Mouse (Mus musculus) limb, embryonic 14.5 days (tissue): ENCODE measurements around the gene Metrn. TPM values are rescaled to one million over a fixed set of nuclear protein-coding genes. Genes with fewer than 3 reads are reported as not detected.

ENCODE experiments used
- ATAC-seq: fragments of 200-750 bp; cut with Nextera tagmentation; 2 replicates; pipeline ENCODE4 v1.8.0; 2017; ENCODE audit warnings: low read depth, moderate number of reproducible peaks, moderate TSS enrichment; ENCODE audit not compliant: low FRiP score
- DNase-seq: peaks from one replicate; pipeline ENCODE4 v3.0.0-alpha.2; 2015; ENCODE audit warnings: low spot score
- H3K27ac ChIP-seq: fragments of 300-500 bp; sonication (generic); replicated peaks from 2 replicates; pipeline ENCODE4 v1.5.1; 2014; ENCODE audit warnings: low read depth, mild to moderate bottlenecking, low read length, moderate library complexity, mixed read lengths
- H3K27me3 ChIP-seq: fragments of 300-500 bp; sonication (generic); 2 replicates; pipeline ENCODE4 v1.6.1; 2014; ENCODE audit warnings: low read length, mixed read lengths; ENCODE audit not compliant: control insufficient read depth, insufficient read depth
- H3K36me3 ChIP-seq: fragments of 300-500 bp; sonication (generic); 2 replicates; pipeline ENCODE4 v1.6.1; 2014; ENCODE audit warnings: mild to moderate bottlenecking, low read length, moderate library complexity, mixed read lengths; ENCODE audit not compliant: control insufficient read depth, insufficient read depth
- H3K4me1 ChIP-seq: fragments of 300-500 bp; sonication (generic); 2 replicates; pipeline ENCODE4 v1.6.1; 2014; ENCODE audit warnings: antibody characterized with exemption, low read length, mixed read lengths; ENCODE audit not compliant: control insufficient read depth, insufficient read depth
- H3K4me2 ChIP-seq: fragments of 300-500 bp; sonication (generic); replicated peaks from 2 replicates; pipeline ENCODE4 v1.6.1; 2014; ENCODE audit warnings: low read depth, mild to moderate bottlenecking, low read length, moderate library complexity; ENCODE audit not compliant: severe bottlenecking
- H3K4me3 ChIP-seq: fragments of 300-500 bp; sonication (generic); replicated peaks from 2 replicates; pipeline ENCODE4 v1.5.1; 2014; ENCODE audit warnings: low read length
- H3K9ac ChIP-seq: fragments of 300-500 bp; sonication (generic); 2 replicates; pipeline ENCODE4 v1.6.1; 2014; ENCODE audit warnings: mild to moderate bottlenecking, low read depth, low read length, moderate library complexity; ENCODE audit not compliant: severe bottlenecking
- H3K9me3 ChIP-seq: fragments of 300-500 bp; sonication (generic); 2 replicates; pipeline ENCODE4 v1.6.1; 2016; ENCODE audit warnings: low read length; ENCODE audit not compliant: control insufficient read depth
- POLR2A ChIP-seq: fragments of 200-500 bp; IDR thresholded peaks from 2 replicates; pipeline ENCODE4 v1.8.0; 2012; ENCODE audit warnings: inconsistent platforms, mild to moderate bottlenecking, moderate library complexity, borderline replicate concordance; ENCODE audit not compliant: insufficient read depth, insufficient read length; ENCODE audit errors: extremely low read depth
- WGBS: fragments of 180-500 bp; shearing (Covaris S2); extraction: QIAGEN DNeasy Blood & Tissue Kit; methylation state at CpG from one replicate; pipeline ENCODE4 v1.1.7; 2014; 5-methylcytosine and 5-hydroxymethylcytosine counted together
- polyA plus RNA-seq, 2 experiments: library from polyadenylated mRNA; depleted of rRNA in 1 of 2; stranded (reverse) in 1 of 2; unstranded in 1 of 2; fragments of >200 nt; fragmentation: Nextera tagmentation in 1 of 2; extraction: Ambion mirVana in 1 of 2; gene quantifications; 2 replicates each; pipeline versions ENCODE4 v1.2.1 to v1.2.3; 2012 to 2014

Gene Metrn
- polyA plus RNA-seq, 2 experiments = 10.5 to 83.6 TPM

DNA sequence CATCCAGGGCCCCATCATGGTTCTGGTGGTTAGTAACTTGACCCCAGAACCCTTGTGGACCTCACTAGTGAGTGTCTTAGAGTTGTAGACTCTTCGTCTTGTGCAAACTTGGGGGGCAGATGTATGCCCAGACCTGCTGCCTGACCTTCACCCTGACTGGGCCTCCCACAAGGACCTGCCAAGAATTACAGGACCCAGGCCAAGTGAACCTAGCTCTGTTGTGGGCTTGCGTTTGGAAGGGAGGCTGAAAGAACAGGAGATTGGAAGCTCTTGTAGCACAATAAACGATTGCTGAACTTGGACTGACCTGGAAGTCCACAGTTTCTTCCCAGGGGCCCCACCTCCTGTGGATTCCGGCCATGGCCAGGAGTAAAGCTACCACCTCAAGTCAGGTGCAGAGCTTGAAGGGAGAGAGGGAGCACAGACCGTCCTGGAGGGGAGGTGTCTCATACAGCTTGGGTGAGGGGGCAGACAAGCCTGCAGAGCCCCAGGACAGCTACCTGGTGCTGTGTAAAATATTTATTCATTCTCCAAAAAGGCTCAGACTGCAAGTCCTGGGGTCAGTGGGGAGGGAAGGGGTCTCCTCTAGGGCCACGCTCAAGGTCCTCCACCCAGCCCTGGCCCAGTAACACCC, 37.1 kb upstream of the Metrn start:
- no peak for ATAC-seq
- H3K9ac ChIP-seq = peak overlapping the region; percentile 77
- DNase-seq = no peak
- peak overlapping the region; percentile 85 for H3K4me3 ChIP-seq
- 34% methylated on average over 6 of the region's 6 CpGs for WGBS
- H3K9me3 ChIP-seq = no peaks in the 10 kb centered on the region
- no peaks in the 10 kb centered on the region for H3K27me3 ChIP-seq
- TF ChIP-seq POLR2A = no peak
- H3K4me1 ChIP-seq = peaks cover 52% of the 10 kb centered on the region
- peak overlapping the region; percentile 91 for H3K4me2 ChIP-seq
- H3K27ac ChIP-seq = peak overlapping the region; percentile 89; the same call in 1 of the 2 replicates
- peaks cover 42% of the 10 kb centered on the region for H3K36me3 ChIP-seq

DNA sequence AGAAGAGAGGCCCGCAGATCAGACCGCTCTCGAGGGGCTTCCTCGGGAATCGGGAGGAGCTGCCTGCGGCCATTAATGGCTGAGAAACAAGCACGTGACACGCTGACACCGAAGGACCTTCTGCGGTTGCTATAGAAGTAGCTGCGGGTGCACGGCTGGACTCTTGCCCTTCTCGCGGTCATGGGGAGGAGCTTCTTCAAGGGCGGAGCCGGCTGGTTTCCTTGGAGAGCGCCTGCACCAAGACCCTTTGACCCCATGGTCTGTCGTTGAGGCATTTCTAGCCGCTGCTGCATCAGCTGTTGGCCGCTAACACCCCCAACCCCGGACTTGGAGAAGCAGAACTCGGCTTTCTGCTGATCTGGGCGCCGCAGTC, 36.3 kb upstream of the Metrn start, which contains the start of gene Stub1:
TSS of gene Stub1 (minus strand) at position 114 of the 373 bp plus-strand sequence.
- H3K4me3 ChIP-seq = peak within 1 kb of the TSS; percentile 85
- H3K27ac ChIP-seq = peak within 1 kb of the TSS; percentile 89
- H3K4me1 ChIP-seq = peaks cover 56% of the 10 kb centered on the region
- H3K36me3 ChIP-seq = peaks cover 38% of the 10 kb centered on the region
- 0% methylated on average over 24 of the region's 24 CpGs for WGBS
- DNase-seq (peak; percentile 89), ATAC-seq (peak; percentile 66)
- no peaks in the 10 kb centered on the region for H3K9me3 ChIP-seq
- H3K4me2 ChIP-seq = peak within 1 kb of the TSS; percentile 91
- H3K27me3 ChIP-seq = no peaks in the 10 kb centered on the region
- peak within 1 kb of the TSS; percentile 77 for H3K9ac ChIP-seq
- no peak for TF ChIP-seq POLR2A

GRCm38 (mm10) chr17:25832436-25833290, 35.7 kb upstream of the Metrn start:
- TF ChIP-seq POLR2A = peak; percentile 74; the same call in 1 of the 2 replicates
- WGBS = under 1% methylated on average over 46 of the region's 77 CpGs
- Histone ChIP-seq H3K4me3 (peak overlapping the region; percentile 85), H3K9me3 (no peaks in the 10 kb centered on the region), H3K27me3 (no peaks in the 10 kb centered on the region), H3K4me2 (peak overlapping the region; percentile 91), H3K36me3 (peaks cover 38% of the 10 kb centered on the region), H3K4me1 (peaks cover 58% of the 10 kb centered on the region), H3K9ac (peak overlapping the region; percentile 77), H3K27ac (peak overlapping the region; percentile 89)
- ATAC-seq (peak; percentile 92), DNase-seq (peak; percentile 99)

DNA sequence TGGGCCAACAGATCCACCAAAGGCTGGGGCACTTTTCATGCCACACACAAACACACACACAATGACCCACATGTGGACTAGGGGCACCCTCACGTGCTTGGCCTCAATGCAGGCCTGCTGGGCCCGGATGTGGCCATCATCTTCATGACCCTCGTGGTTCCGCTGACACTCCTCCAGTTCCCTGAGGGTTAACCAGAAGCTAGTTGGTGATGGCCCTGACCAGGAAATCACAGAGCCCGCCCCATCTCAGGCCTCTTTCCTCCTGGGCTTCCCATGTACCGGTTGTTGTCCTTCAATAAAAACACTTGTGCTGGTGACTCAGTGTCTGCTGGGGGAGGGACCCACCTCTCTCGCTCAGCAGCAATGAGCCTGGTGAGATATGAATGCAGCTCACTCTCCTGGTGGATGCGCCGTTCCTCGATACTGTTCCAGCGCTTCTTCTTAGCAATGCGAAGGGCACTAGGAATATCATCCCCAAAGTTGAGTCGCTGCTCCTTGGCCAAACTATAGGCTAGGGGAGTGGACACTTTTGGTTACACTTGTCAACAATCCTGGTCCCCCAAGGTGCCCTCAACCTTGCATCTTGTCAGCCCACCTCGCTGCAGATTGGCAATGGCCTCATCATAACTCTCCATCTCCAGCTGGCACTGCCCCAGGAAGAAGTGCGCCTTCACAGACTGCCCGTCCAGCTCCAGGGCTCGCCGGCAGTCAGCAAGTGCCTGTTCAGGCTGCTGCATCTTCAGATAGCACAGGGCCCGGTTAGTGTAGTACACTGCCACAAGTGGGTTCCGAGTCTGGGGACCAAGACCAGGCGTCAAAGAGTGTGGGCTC, 34.7 kb upstream of the Metrn start:
- H3K4me3 ChIP-seq = peak overlapping the region; percentile 85
- no peaks in the 10 kb centered on the region for H3K27me3 ChIP-seq
- ATAC-seq (no peak), DNase-seq (no peak)
- no peak overlapping the region for H3K27ac ChIP-seq
- peak overlapping the region; percentile 77 for H3K9ac ChIP-seq
- H3K4me1 ChIP-seq = peaks cover 50% of the 10 kb centered on the region
- TF ChIP-seq POLR2A = no peak
- 60% methylated on average over 21 of the region's 21 CpGs for WGBS
- peak overlapping the region; percentile 91 for H3K4me2 ChIP-seq
- peaks cover 44% of the 10 kb centered on the region for H3K36me3 ChIP-seq
- H3K9me3 ChIP-seq = no peaks in the 10 kb centered on the region
